Mouse (Mus musculus): ENCODE measurements around the gene Trip10.

- TF ChIP-seq CTCF (IDR thresholded peaks at IDR 0.05; ENCODE audit: low read depth) (no peak), EP300 (IDR thresholded peaks at IDR 0.05; ENCODE audit: low read depth) (no peak)
Measured at GRCm38 (mm10) chr17:57280411-57280810, 31.2 kb downstream of the Trip10 start.
